Mouse (Mus musculus) bone marrow, adult 2 months (tissue): ENCODE measurements around the gene Rai14.

Source experiments
- CTCF ChIP-seq: fragments of 200-500 bp; IDR thresholded peaks from 2 replicates; pipeline ENCODE4 v1.5.1; 2011; ENCODE audit warnings: low read length, control low read depth; ENCODE audit not compliant: control insufficient read depth, insufficient read depth
- POLR2A ChIP-seq: fragments of 200-500 bp; IDR thresholded peaks from 2 replicates; pipeline ENCODE4 v1.6.1; 2011; ENCODE audit warnings: low read depth, mild to moderate bottlenecking, control low read depth, low read length, borderline replicate concordance; ENCODE audit not compliant: control insufficient read depth

GRCm38 (mm10) chr15:10595408-10595807 lies 119.0 kb downstream of the Rai14 start:
- no peak for TF ChIP-seq POLR2A
- TF ChIP-seq CTCF, result no peak
